Mouse (Mus musculus): ENCODE measurements around the gene Wwc2. TPM values are rescaled to one million over a fixed set of nuclear protein-coding genes. Genes with fewer than 3 reads are reported as not detected.

Gene Wwc2
- polyA plus RNA-seq, 1 experiment from 2014 or later = 4.7 TPM

DNA sequence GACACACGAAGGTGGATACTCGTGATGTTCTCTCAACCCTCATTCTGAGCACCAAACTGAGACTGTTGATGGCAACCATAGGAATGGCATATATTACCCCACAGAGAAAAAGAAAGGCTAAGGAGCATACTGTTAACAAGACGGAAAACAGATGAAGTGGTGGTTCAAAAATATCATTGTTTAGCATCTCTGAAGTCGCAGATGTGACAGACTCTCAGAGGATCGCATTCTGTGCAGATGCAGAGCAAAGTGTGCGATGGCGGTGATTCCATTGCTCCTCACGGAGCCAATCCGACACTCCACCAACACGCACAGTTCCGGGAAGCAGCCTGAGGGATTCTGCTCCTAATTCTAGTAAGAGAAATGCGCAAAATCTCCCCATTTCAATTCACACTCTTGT, 131.5 kb downstream of the Wwc2 start:
- Histone ChIP-seq H3K27me3 (replicated peaks) (no peaks in the 10 kb centered on the region), H3K36me3 (peaks cover 38% of the 10 kb centered on the region), H3K4me1 (no peaks in the 10 kb centered on the region), H3K9ac (no peak overlapping the region), H3K4me3 (no peak overlapping the region), H3K9me3 (replicated peaks) (no peaks in the 10 kb centered on the region), H3K27ac (no peak overlapping the region), H3K4me2 (no peak overlapping the region)
- ATAC-seq = no peak
- 78% methylated on average over 12 of the region's 12 CpGs for WGBS (ENCODE audit: insufficient replicate concordance)

DNA sequence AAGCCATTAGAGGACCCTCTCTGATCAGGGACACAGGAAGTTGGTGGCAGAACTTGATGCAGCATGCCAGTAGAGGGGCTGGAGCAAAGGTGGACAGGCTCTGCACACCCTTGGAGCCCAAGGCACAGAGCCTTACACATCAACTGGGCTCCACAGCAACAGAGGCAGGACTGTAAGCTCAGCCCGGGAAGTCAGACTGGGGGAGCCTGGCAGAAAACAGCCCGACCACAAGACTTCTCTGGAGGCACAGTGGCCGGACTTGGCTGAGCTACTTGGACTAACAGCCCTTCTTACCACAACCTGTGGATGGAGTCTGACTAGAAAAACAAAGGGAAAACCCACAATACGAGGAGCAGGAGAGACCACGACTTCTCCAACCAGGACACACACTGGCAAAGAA, 137.4 kb downstream of the Wwc2 start:
- ATAC-seq = no peak
- Histone ChIP-seq H3K36me3 (peaks cover 31% of the 10 kb centered on the region), H3K4me3 (no peak overlapping the region), H3K9me3 (replicated peaks) (no peaks in the 10 kb centered on the region), H3K4me1 (peaks cover 10% of the 10 kb centered on the region), H3K4me2 (no peak overlapping the region), H3K27ac (no peak overlapping the region), H3K9ac (no peak overlapping the region), H3K27me3 (replicated peaks) (no peaks in the 10 kb centered on the region)
- 65% methylated on average over 5 of the region's 5 CpGs for WGBS (ENCODE audit: insufficient replicate concordance)

DNA sequence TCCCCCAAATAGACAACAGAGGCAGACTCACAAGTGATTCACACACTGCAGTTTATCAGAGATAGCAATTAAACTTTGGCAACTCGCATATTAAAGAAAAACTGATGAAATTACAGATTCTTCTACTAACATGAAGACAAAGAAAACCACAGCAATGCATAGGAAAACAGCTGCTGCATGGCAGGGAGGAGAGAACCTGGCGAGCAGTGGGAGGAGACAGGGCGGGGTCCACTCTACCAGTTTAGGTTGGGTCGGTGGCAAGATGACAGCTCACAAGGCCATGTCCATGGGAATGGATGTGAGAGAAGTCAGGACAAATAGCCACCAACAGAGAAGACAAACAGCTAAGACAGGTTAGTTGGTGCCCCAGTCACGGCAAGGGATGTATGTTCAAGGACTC, 138.0 kb downstream of the Wwc2 start:
- Histone ChIP-seq H3K4me1 (peaks cover 10% of the 10 kb centered on the region), H3K4me2 (no peak overlapping the region), H3K9me3 (replicated peaks) (no peaks in the 10 kb centered on the region), H3K36me3 (peaks cover 37% of the 10 kb centered on the region), H3K27me3 (replicated peaks) (no peaks in the 10 kb centered on the region), H3K9ac (no peak overlapping the region), H3K4me3 (no peak overlapping the region), H3K27ac (no peak overlapping the region)
- no peak for ATAC-seq
- WGBS (ENCODE audit: insufficient replicate concordance) = 66% methylated on average over 5 of the region's 5 CpGs

DNA sequence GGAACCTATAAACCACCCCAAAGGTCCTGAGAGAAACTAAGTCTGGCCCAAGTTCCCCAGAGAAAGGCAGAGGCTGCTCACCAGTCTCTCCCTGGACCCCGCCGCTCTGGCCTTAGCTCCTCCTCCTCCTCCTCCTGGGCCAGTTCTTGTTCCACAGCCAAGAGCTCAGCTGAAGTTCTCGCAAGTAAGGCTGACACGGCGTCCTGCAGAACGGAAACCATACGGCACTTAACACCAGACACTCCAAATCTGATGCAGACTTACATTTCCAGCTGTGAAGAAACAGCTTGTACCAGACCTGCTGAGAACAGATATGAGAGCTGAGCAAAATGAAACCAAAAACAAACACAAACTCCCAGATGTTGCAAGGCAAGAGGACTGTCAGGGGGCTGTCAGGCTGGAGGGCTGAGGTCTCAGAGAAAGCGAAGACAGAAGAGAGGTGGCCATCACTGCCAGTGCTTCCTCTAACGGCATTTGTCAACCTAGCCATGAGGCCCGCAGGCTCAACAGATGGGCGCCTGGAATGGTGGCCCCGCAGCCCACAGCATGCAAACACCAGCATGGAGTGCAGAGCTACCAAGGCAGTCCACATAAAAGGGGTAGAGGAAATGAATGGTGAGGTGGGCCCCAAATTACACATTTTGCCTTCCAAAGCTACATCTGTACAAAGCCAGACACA, 138.8 kb downstream of the Wwc2 start:
- peak overlapping the region; percentile 37 for H3K4me3 ChIP-seq
- no peak overlapping the region for H3K27ac ChIP-seq
- peaks cover 10% of the 10 kb centered on the region for H3K4me1 ChIP-seq
- H3K27me3 ChIP-seq (replicated peaks) = no peaks in the 10 kb centered on the region
- no peaks in the 10 kb centered on the region for H3K9me3 ChIP-seq (replicated peaks)
- peaks cover 44% of the 10 kb centered on the region for H3K36me3 ChIP-seq
- peak overlapping the region; percentile 50 for H3K4me2 ChIP-seq
- no peak for ATAC-seq
- H3K9ac ChIP-seq = peak overlapping the region; percentile 17; the same call in 1 of the 2 replicates
- WGBS (ENCODE audit: insufficient replicate concordance) = 49% methylated on average over 12 of the region's 12 CpGs

DNA sequence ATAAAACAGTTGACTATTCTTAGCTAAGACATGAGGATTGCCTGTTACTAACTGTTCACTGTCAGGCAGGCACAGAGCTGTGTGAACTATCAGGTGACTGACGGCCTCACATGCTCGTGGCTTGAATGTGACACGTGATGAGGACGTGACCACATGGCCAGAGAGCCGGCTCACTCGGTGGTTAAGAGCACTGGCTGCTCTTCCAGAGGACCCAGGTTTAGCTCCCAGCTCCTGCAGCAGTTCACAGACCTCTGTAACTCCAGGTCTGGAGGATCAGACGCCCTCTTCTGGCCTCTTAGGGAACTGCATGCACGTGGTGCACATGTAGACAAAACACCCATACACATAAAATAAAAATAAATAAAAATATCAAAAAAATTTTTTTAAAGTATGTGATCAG, 140.9 kb downstream of the Wwc2 start:
- no peaks in the 10 kb centered on the region for H3K27me3 ChIP-seq (replicated peaks)
- H3K9ac ChIP-seq = no peak overlapping the region
- WGBS (ENCODE audit: insufficient replicate concordance) = 67% methylated on average over 8 of the region's 8 CpGs
- H3K4me1 ChIP-seq = peaks cover 10% of the 10 kb centered on the region
- H3K9me3 ChIP-seq (replicated peaks) = no peaks in the 10 kb centered on the region
- no peak overlapping the region for H3K4me2 ChIP-seq
- peaks cover 45% of the 10 kb centered on the region for H3K36me3 ChIP-seq
- no peak for ATAC-seq
- no peak overlapping the region for H3K4me3 ChIP-seq
- H3K27ac ChIP-seq = no peak overlapping the region

DNA sequence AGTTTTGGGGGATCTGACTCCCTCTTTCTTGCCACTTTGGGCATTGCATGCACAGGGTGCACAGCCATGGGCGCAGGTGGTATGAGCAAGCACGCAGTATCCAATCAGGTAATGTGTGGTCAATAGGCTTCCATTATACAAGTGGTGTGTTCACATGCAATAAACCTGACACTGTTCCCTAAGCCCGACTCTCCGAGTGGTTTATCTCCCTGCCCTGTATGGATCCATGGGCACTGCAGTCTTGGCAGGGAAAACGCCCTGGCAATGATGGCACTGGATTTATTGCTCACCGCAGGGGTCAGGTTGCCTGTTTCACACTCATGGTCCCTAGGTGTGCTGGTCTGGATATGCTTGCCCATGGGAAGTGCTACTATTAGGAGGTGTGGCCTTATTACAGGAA, 142.8 kb downstream of the Wwc2 start:
- Histone ChIP-seq H3K9ac (no peak overlapping the region), H3K27ac (no peak overlapping the region), H3K4me2 (no peak overlapping the region), H3K27me3 (replicated peaks) (no peaks in the 10 kb centered on the region), H3K4me3 (no peak overlapping the region), H3K9me3 (replicated peaks) (no peaks in the 10 kb centered on the region), H3K4me1 (peaks cover 10% of the 10 kb centered on the region), H3K36me3 (peaks cover 45% of the 10 kb centered on the region)
- WGBS (ENCODE audit: insufficient replicate concordance) = 85% methylated on average over 6 of the region's 6 CpGs
- ATAC-seq = no peak

DNA sequence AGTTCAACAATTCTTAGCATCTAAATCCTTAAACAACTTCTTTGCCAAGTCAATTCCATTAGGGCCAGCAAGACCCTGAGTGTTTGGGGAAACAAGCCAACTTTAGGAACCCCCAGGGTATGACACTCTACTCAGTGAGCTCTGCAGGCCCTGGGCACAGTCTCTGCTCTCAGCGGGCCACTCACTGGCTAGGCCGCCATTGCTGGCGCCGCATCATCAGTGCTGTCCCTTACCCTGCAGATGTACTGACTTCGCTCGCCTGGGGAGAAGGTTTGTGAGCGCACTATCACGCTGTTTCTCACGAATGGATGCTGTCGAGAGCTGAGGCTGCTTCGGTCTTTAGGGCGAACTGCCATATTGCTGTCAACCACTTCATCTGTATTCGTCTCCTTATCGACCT, 143.6 kb downstream of the Wwc2 start:
- H3K4me1 ChIP-seq = peaks cover 5% of the 10 kb centered on the region
- no peak for ATAC-seq

DNA sequence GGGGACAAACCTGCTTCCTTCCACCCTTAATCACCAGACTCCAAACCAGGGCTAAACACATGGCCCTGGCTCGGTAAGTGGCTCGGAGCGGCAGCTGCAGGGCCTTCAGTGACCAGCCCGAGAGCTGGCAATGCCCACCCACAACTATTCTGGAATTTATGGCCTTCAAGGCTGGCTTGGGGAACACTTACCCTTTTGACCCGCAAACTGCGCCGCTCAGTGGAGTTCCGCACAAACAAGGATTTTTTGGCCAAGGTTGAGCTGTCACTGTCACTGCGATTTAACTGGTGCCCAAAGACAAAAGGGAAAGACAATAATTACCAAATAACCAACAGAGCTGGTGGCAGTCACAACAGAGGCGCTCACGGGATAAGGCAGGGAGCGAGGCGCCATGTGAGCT, 144.8 kb downstream of the Wwc2 start:
- ATAC-seq = no peak
- no peak overlapping the region for H3K4me2 ChIP-seq
- H3K9ac ChIP-seq = no peak overlapping the region
- H3K9me3 ChIP-seq (replicated peaks) = no peaks in the 10 kb centered on the region
- H3K4me1 ChIP-seq = no peaks in the 10 kb centered on the region
- H3K27ac ChIP-seq = no peak overlapping the region
- 81% methylated on average over 13 of the region's 13 CpGs for WGBS (ENCODE audit: insufficient replicate concordance)
- H3K27me3 ChIP-seq (replicated peaks) = no peaks in the 10 kb centered on the region
- no peak overlapping the region for H3K4me3 ChIP-seq
- peaks cover 51% of the 10 kb centered on the region for H3K36me3 ChIP-seq

More for the DNA sequence above, 143.6 kb downstream of the Wwc2 start:
- Histone ChIP-seq H3K4me2 (no peak overlapping the region), H3K9ac (no peak overlapping the region), H3K27me3 (replicated peaks) (no peaks in the 10 kb centered on the region), H3K36me3 (peaks cover 51% of the 10 kb centered on the region), H3K9me3 (replicated peaks) (no peaks in the 10 kb centered on the region), H3K27ac (no peak overlapping the region), H3K4me3 (no peak overlapping the region)
- WGBS (ENCODE audit: insufficient replicate concordance) = 90% methylated on average over 14 of the region's 14 CpGs

DNA sequence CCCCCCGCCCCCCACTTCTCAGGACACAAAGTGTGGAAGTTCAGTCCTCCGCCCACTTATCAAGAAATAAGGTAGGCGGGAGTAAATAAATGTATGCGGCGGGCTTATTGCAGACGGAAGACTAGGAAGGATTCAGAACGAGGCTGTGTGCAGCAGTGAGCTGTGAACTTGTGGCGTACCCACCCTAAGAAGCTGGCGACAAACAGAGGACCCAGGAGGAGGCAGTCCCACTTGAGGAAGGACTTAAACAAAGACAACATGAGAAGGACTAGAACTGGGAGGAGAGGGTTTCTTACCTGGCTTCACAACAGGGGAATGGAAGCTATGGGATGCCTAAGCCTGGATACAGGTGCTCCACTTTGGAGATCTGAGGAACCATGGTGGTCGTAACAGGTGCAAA, 147.1 kb downstream of the Wwc2 start:
- no peaks in the 10 kb centered on the region for H3K9me3 ChIP-seq (replicated peaks)
- H3K4me3 ChIP-seq = no peak overlapping the region
- no peak for ATAC-seq
- H3K4me1 ChIP-seq = no peaks in the 10 kb centered on the region
- 84% methylated on average over 10 of the region's 10 CpGs for whole genome bisulfite sequencing (ENCODE audit: insufficient replicate concordance)
- H3K4me2 ChIP-seq = no peak overlapping the region
- H3K27ac ChIP-seq = no peak overlapping the region
- no peak overlapping the region for H3K9ac ChIP-seq
- no peaks in the 10 kb centered on the region for H3K27me3 ChIP-seq (replicated peaks)
- H3K36me3 ChIP-seq = peaks cover 44% of the 10 kb centered on the region

DNA sequence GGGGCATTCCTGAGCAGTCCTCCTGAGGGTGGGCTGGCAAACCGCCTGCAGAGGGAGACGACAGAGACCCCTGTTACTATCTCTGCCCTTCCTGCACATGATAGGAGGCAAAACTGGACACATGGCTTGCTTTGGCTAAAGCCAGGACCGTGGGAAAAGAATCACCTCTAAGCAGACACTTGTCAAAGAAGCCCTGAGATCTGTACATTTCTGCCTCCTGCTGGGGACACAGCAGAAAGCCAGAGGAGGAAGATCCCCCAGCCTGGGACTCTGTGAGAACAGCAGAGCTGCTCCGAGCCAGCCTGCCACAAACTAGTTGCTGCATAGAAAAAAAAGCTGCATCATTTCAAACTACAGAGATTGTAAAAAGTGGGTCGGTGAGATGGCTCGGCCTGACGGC, 147.7 kb downstream of the Wwc2 start:
- 76% methylated on average over 7 of the region's 7 CpGs for WGBS (ENCODE audit: insufficient replicate concordance)
- Histone ChIP-seq H3K9me3 (replicated peaks) (no peaks in the 10 kb centered on the region), H3K36me3 (peaks cover 38% of the 10 kb centered on the region), H3K4me2 (no peak overlapping the region), H3K27ac (no peak overlapping the region), H3K4me1 (no peaks in the 10 kb centered on the region), H3K27me3 (replicated peaks) (no peaks in the 10 kb centered on the region), H3K4me3 (no peak overlapping the region), H3K9ac (no peak overlapping the region)
- ATAC-seq = no peak

DNA sequence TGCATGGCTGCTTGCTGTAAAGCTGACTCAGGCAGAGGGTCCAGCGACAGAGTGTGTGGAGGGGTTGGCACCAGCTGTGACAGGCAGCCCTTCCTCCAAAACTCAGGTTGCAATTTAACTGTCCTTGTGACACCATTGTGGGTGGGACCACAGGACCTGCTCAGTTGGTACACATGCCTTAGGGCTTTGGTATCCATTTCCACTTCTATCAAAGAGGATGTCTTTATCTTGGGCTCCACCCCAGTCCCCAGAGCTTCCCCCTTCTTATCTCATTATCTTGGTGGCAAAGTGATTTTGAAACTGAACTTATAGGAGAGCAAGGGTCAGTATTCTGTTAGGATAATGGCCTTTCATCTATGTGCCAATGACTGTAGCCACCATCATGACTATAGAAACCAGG, 156.8 kb downstream of the Wwc2 start:
- H3K4me2 ChIP-seq = no peak overlapping the region
- H3K27me3 ChIP-seq (replicated peaks) = no peaks in the 10 kb centered on the region
- no peaks in the 10 kb centered on the region for H3K9me3 ChIP-seq (replicated peaks)
- H3K4me1 ChIP-seq = no peaks in the 10 kb centered on the region
- H3K27ac ChIP-seq = no peak overlapping the region
- H3K36me3 ChIP-seq = peaks cover 22% of the 10 kb centered on the region
- WGBS (ENCODE audit: insufficient replicate concordance) = 74% methylated on average over 1 of the region's 1 CpGs
- H3K9ac ChIP-seq = no peak overlapping the region
- H3K4me3 ChIP-seq = no peak overlapping the region
- no peak for ATAC-seq

DNA sequence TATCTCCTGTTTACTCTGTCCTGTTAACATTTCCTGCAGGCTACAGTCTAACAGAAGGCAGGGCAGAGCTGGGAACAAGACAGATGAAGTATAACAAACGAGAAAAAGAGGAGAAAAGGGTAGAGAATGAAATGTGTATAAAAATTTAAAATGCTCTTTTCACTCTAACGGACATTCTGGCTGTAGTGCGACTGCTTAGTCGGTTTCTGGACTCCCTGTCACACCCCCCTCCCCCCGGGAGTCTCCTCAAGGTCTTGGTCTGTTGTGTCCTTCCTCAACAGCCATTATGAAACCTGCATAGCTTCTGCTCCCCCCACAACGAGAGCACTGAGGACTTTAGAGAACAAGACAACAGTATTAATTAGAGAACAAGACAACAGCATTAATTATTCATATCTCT, 158.1 kb downstream of the Wwc2 start:
- Histone ChIP-seq H3K4me1 (no peaks in the 10 kb centered on the region), H3K36me3 (peaks cover 21% of the 10 kb centered on the region), H3K9me3 (replicated peaks) (no peaks in the 10 kb centered on the region), H3K9ac (no peak overlapping the region), H3K27ac (no peak overlapping the region), H3K4me3 (no peak overlapping the region), H3K27me3 (replicated peaks) (no peaks in the 10 kb centered on the region), H3K4me2 (no peak overlapping the region)
- no peak for ATAC-seq
- WGBS (ENCODE audit: insufficient replicate concordance) = 66% methylated on average over 6 of the region's 6 CpGs

DNA sequence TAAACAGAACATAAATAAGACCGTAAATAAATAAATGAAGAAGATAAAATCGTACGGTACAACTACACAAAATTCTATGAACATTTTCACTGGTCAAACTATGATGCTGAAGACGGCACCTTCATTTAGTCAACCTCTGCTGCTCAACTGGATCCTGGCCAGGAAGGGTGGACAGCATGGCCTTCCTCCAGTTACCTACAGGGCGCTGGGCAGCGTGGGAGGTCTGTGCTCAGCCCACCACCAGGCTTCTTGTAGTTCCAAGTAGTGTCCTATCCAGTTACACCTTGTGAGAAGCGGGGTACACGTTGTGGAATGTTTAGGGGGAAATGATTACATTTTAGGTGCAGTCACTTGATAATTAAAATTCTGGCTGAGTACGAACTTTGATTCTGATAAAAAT, 163.8 kb downstream of the Wwc2 start:
- Histone ChIP-seq H3K27me3 (replicated peaks) (no peaks in the 10 kb centered on the region), H3K27ac (no peak overlapping the region), H3K4me2 (no peak overlapping the region), H3K9ac (no peak overlapping the region), H3K4me3 (no peak overlapping the region), H3K36me3 (peaks cover 14% of the 10 kb centered on the region), H3K9me3 (replicated peaks) (no peaks in the 10 kb centered on the region), H3K4me1 (no peaks in the 10 kb centered on the region)
- 86% methylated on average over 9 of the region's 9 CpGs for WGBS (ENCODE audit: insufficient replicate concordance)
- ATAC-seq = no peak

Measured in liver, embryonic 12.5 days (tissue).